Mouse (Mus musculus): ENCODE data around the gene Krt19.

Krt19 gene

GRCm38 (mm10) chr11:100136559-100136958 lies 11.9 kb downstream of the Krt19 start:
- DNase-seq (ENCODE audit: low spot score): no peak

GRCm38 (mm10) chr11:100135731-100136130 lies 12.7 kb downstream of the Krt19 start, which contains the start of gene Krt15:
Gene Krt15 (minus strand): TSS chr11:100135928.
- DNase-seq (ENCODE audit: low spot score): no peak

GRCm38 (mm10) chr11:100124901-100125300 lies 23.6 kb downstream of the Krt19 start:
- DNase-seq (ENCODE audit: low spot score): no peak

- no peak for DNase-seq (ENCODE audit: low spot score)
These were observed 27.0 kb downstream of the Krt19 start, which contains the start of gene Krt13 for GRCm38 (mm10) chr11:100121466-100121865. Gene Krt13 (minus strand): TSS chr11:100121566.

- no peak for DNase-seq (ENCODE audit: low spot score)
These were observed 28.1 kb downstream of the Krt19 start for GRCm38 (mm10) chr11:100120331-100120730.

- no peak for DNase-seq (ENCODE audit: low spot score)
These were observed 34.8 kb downstream of the Krt19 start for GRCm38 (mm10) chr11:100113742-100114029.

GRCm38 (mm10) chr11:100112935-100113741 lies 35.3 kb downstream of the Krt19 start:
- DNase-seq (ENCODE audit: low spot score): no peak

GRCm38 (mm10) chr11:100105576-100106122 lies 42.8 kb downstream of the Krt19 start, which contains the start of gene Krt36:
Gene Krt36 (minus strand): TSS chr11:100105626.
- no peak for DNase-seq (ENCODE audit: low spot score)

GRCm38 (mm10) chr11:100102693-100103429 lies 45.6 kb downstream of the Krt19 start:
- DNase-seq (ENCODE audit: low spot score): no peak

GRCm38 (mm10) chr11:100100391-100100790 lies 48.1 kb downstream of the Krt19 start:
- no peak for DNase-seq (ENCODE audit: low spot score)

GRCm38 (mm10) chr11:100097819-100098218 lies 50.6 kb downstream of the Krt19 start:
- no peak for DNase-seq (ENCODE audit: low spot score)

- DNase-seq (ENCODE audit: low spot score): no peak
These were observed 52.3 kb downstream of the Krt19 start, which contains the start of gene Krt35 for GRCm38 (mm10) chr11:100096141-100096540. Gene Krt35 (minus strand): TSS chr11:100096241.

All from layer of hippocampus, adult 11-12 months (tissue).